Mouse (Mus musculus) NIH3T3 (cell line): Measurements from ENCODE around the gene Bcl2l11.

ENCODE experiments used
- DNase-seq: peaks from one replicate; pipeline ENCODE4 v3.0.0-alpha.2; 2012; ENCODE audit warnings: low read depth

Bcl2l11 gene

GRCm38 (mm10) chr2:128211022-128211880, 85.4 kb downstream of the Bcl2l11 start:
- no peak for DNase-seq

- DNase-seq: no peak
Measured at GRCm38 (mm10) chr2:128211881-128212209, 86.0 kb downstream of the Bcl2l11 start.
